Mouse (Mus musculus) hindbrain, postnatal 0 days (tissue): ENCODE measurements at regions not wholly inside any gene's neighbourhood (a gene's known extent, or its start where the extent isn't known, plus 50 kb on each side); places are given as distances from the start of the nearest gene placed in this dataset.

Experiments
- ATAC-seq: fragments of 200-750 bp; cut with Nextera tagmentation; 2 replicates; pipeline ENCODE4 v1.8.0; 2017; ENCODE audit warnings: mild to moderate bottlenecking, moderate TSS enrichment, moderate library complexity
- DNase-seq: peaks from one replicate; pipeline ENCODE4 v3.0.0-alpha.2; 2015; ENCODE audit warnings: low spot score
- H3K27ac ChIP-seq: fragments of 300-500 bp; sonication (generic); 2 replicates; pipeline ENCODE4 v1.5.1; 2014; ENCODE audit warnings: mild to moderate bottlenecking
- H3K27me3 ChIP-seq: fragments of 300-500 bp; sonication (generic); 2 replicates; pipeline ENCODE4 v1.6.1; 2014; ENCODE audit warnings: low read length, mixed read lengths; ENCODE audit not compliant: insufficient read depth
- H3K36me3 ChIP-seq: fragments of 300-500 bp; sonication (generic); 2 replicates; pipeline ENCODE4 v1.6.1; 2014; ENCODE audit warnings: low read length, mixed read lengths; ENCODE audit not compliant: insufficient read depth
- H3K4me1 ChIP-seq: fragments of 300-500 bp; sonication (generic); 2 replicates; pipeline ENCODE4 v1.6.1; 2014; ENCODE audit warnings: antibody characterized with exemption, low read length, mixed read lengths; ENCODE audit not compliant: insufficient read depth
- H3K4me2 ChIP-seq: fragments of 300-500 bp; sonication (generic); 2 replicates; pipeline ENCODE4 v1.6.1; 2014; ENCODE audit warnings: low read depth, mild to moderate bottlenecking, low read length, moderate library complexity, mixed read lengths
- H3K4me3 ChIP-seq: fragments of 300-500 bp; sonication (generic); 2 replicates; pipeline ENCODE4 v1.5.1; 2014; ENCODE audit warnings: low read length
- H3K9ac ChIP-seq: fragments of 300-500 bp; sonication (generic); replicated peaks from 2 replicates; pipeline ENCODE4 v1.6.1; 2014; ENCODE audit warnings: mild to moderate bottlenecking, low read length, moderate library complexity, mixed read lengths
- H3K9me3 ChIP-seq: fragments of 300-500 bp; sonication (generic); 2 replicates; pipeline ENCODE4 v1.6.1; 2016; ENCODE audit warnings: low read length, mixed read lengths
- CTCF ChIP-seq: IDR thresholded peaks from 2 replicates; pipeline ENCODE4 v1.5.1; 2016; ENCODE audit warnings: antibody characterized with exemption, control low read depth, low read depth
- WGBS: fragments of 180-500 bp; shearing (Covaris S2); extraction: QIAGEN DNeasy Blood & Tissue Kit; methylation state at CpG from one replicate; pipeline ENCODE4 v1.1.7; 2014; 5-methylcytosine and 5-hydroxymethylcytosine counted together

DNA sequence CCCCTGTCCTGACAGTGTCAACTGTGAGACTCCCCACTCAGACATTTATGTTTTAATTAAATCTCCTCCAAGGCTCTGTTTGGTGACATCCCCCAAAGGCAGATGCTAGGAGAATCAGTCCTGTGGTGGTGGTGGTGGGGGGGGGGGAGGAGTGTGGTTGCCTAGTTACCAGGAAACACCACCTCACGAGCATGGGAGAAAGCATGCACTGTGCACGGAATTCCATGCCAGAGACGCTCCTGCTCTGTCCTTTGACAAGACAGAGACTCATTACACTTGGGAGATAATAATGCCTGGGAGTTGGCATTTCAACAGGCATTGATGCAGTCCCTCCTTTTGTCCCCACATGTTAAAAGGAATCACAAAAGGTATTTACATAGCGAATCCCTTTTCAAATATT is 240.6 kb downstream of the Cbln1 start:
- Histone ChIP-seq H3K4me3 (no peak overlapping the region), H3K4me2 (no peak overlapping the region), H3K36me3 (no peaks in the 10 kb centered on the region), H3K4me1 (peaks cover 20% of the 10 kb centered on the region), H3K9ac (no peak overlapping the region), H3K9me3 (no peaks in the 10 kb centered on the region), H3K27me3 (no peaks in the 10 kb centered on the region), H3K27ac (no peak overlapping the region)
- 20% methylated on average over 4 of the region's 4 CpGs for WGBS
- DNase-seq = peak; percentile 47
- no peak for TF ChIP-seq CTCF
- no peak for ATAC-seq

DNA sequence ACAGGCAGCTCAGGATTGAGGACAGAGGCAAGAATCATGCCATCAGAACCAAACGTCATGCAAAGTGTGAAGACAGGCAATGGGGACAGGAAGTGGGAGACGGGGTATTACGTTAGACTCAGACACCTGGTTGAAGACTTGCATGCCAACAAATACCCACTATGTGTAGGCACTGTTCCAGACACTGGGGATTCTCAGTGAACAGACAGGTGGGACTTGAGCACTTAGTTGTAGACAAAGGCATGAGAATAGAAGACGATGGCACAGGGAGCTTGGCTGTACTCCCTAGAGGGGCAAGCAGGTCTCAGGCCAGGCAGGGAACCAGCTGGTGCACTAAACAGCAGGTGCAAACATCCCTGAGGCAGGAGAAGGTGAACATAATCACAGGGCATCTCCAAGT is 242.3 kb downstream of the Cbln1 start:
- no peak for ATAC-seq
- Histone ChIP-seq H3K9ac (no peak overlapping the region), H3K4me2 (no peak overlapping the region), H3K9me3 (no peaks in the 10 kb centered on the region), H3K4me1 (peaks cover 8% of the 10 kb centered on the region; the same call in 1 of the 2 replicates), H3K36me3 (no peaks in the 10 kb centered on the region), H3K27ac (0 out of 2 replicates have a peak overlapping the region, but pooled peaks have one; percentile 15), H3K4me3 (no peak overlapping the region), H3K27me3 (no peaks in the 10 kb centered on the region)
- no peak for DNase-seq
- WGBS = 67% methylated on average over 4 of the region's 4 CpGs
- no peak for TF ChIP-seq CTCF

- ATAC-seq (no peak), DNase-seq (no peak)
- Histone ChIP-seq H3K36me3 (no peaks in the 10 kb centered on the region), H3K9me3 (no peaks in the 10 kb centered on the region), H3K27ac (peak overlapping the region; percentile 4; the same call in 1 of the 2 replicates), H3K4me3 (no peak overlapping the region), H3K4me1 (peaks cover 5% of the 10 kb centered on the region; the same call in 1 of the 2 replicates), H3K27me3 (no peaks in the 10 kb centered on the region), H3K9ac (no peak overlapping the region), H3K4me2 (no peak overlapping the region)
- 87% methylated on average over 6 of the region's 6 CpGs for WGBS
- TF ChIP-seq CTCF = no peak
Observed at GRCm38 (mm10) chr8:87229182-87229581, 243.2 kb downstream of the Cbln1 start.

DNA sequence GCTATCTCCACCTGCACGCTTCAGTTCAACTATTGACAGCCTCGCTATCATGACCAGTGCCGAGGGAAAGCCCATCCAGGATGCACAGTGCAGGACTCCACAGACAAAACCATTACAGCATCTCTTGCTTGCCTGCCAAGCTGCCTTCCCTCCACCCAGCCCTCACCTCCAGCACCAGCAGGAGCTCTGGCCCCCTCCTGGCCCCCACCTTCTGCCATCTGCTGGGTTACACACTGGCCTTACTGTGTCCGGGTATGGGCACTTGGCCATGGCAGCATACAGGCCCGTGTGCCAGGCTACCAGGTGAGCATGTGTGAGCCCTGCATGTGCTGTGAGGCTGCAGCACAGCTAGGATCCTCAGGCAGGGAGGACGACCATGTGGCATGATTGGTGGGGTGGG is 243.6 kb downstream of the Cbln1 start:
- Histone ChIP-seq H3K4me1 (peaks cover 5% of the 10 kb centered on the region; the same call in 1 of the 2 replicates), H3K4me2 (no peak overlapping the region), H3K9me3 (no peaks in the 10 kb centered on the region), H3K36me3 (no peaks in the 10 kb centered on the region), H3K9ac (no peak overlapping the region), H3K27ac (peak overlapping the region; percentile 38; the same call in 1 of the 2 replicates), H3K27me3 (no peaks in the 10 kb centered on the region), H3K4me3 (no peak overlapping the region)
- no peak for TF ChIP-seq CTCF
- ATAC-seq = peak; percentile 58
- 61% methylated on average over 6 of the region's 6 CpGs for WGBS
- peak; percentile 57 for DNase-seq

GRCm38 (mm10) chr8:87225504-87226425 is 246.6 kb downstream of the Cbln1 start:
- Histone ChIP-seq H3K27ac (0 out of 2 replicates have a peak overlapping the region, but pooled peaks have one; percentile 26), H3K9ac (no peak overlapping the region), H3K27me3 (no peaks in the 10 kb centered on the region), H3K4me3 (no peak overlapping the region), H3K9me3 (no peaks in the 10 kb centered on the region), H3K4me2 (no peak overlapping the region), H3K36me3 (no peaks in the 10 kb centered on the region), H3K4me1 (peaks cover 5% of the 10 kb centered on the region; the same call in 1 of the 2 replicates)
- 68% methylated on average over 11 of the region's 11 CpGs for WGBS
- DNase-seq (peak; percentile 72), ATAC-seq (peak; percentile 80)
- TF ChIP-seq CTCF = no peak

GRCm38 (mm10) chr8:87220581-87220980 is 251.8 kb downstream of the Cbln1 start:
- ATAC-seq (no peak), DNase-seq (no peak)
- TF ChIP-seq CTCF = no peak
- Histone ChIP-seq H3K4me2 (no peak overlapping the region), H3K36me3 (no peaks in the 10 kb centered on the region), H3K9ac (no peak overlapping the region), H3K4me3 (no peak overlapping the region), H3K27me3 (no peaks in the 10 kb centered on the region), H3K9me3 (no peaks in the 10 kb centered on the region), H3K27ac (no peak overlapping the region), H3K4me1 (no peaks in the 10 kb centered on the region)
- WGBS = 69% methylated on average over 6 of the region's 6 CpGs

- WGBS = 16% methylated on average over 6 of the region's 6 CpGs
- H3K9ac ChIP-seq = no peak overlapping the region
- H3K4me1 ChIP-seq = no peaks in the 10 kb centered on the region
- H3K4me3 ChIP-seq = no peak overlapping the region
- ATAC-seq = peak; percentile 40; the same call in 1 of the 2 replicates
- H3K27ac ChIP-seq = no peak overlapping the region
- no peak overlapping the region for H3K4me2 ChIP-seq
- TF ChIP-seq CTCF = peak; percentile 86
- DNase-seq = peak; percentile 71
- no peaks in the 10 kb centered on the region for H3K9me3 ChIP-seq
- H3K36me3 ChIP-seq = no peaks in the 10 kb centered on the region
- no peaks in the 10 kb centered on the region for H3K27me3 ChIP-seq
Observed at GRCm38 (mm10) chr8:87218956-87219482, 253.4 kb downstream of the Cbln1 start.
